Mouse (Mus musculus): ENCODE data around the gene Heatr9. TPM values are rescaled to one million over a fixed set of nuclear protein-coding genes. Genes with fewer than 3 reads are reported as not detected.

Heatr9 gene
- not detected for total RNA-seq (2023)

GRCm38 (mm10) chr11:83522075-83522474 lies at the start of gene Heatr9:
Gene Heatr9, minus strand, starts transcription at chr11:83522175.

GRCm38 (mm10) chr11:83530360-83530759 lies 8.4 kb upstream of the Heatr9 start, which contains the start of gene Ccl5:
Gene Ccl5, minus strand, starts transcription at chr11:83530518.

GRCm38 (mm10) chr11:83472324-83473234 lies 49.4 kb downstream of the Heatr9 start, which contains the start of gene Taf15:
Gene Taf15, plus strand, starts transcription at chr11:83473086.

GRCm38 (mm10) chr11:83462711-83463244 lies 59.2 kb downstream of the Heatr9 start, which contains the start of gene Mmp28:
Gene Mmp28, minus strand, starts transcription at chr11:83463071.

Other genes starting within 250 kb of the Heatr9 start
- gene Slfn14, start 235.4 kb downstream of the Heatr9 start, total RNA-seq (2023): under 1 TPM; 0.18 to 0.33 TPM
- gene Ap2b1, start 223.2 kb downstream of the Heatr9 start, total RNA-seq (2023): 10 to 100 TPM; 82.6 to 96.0 TPM
- gene Pex12, start 219.6 kb downstream of the Heatr9 start, total RNA-seq (2023): 10 to 100 TPM in 1 of 2 experiments, 1 to 10 TPM in 1; 6.2 to 14.0 TPM
- under 1 TPM; 0.35 TPM for gene Rasl10b, start 113.0 kb downstream of the Heatr9 start, total RNA-seq (2023)
- gene Gas2l2, start 92.7 kb downstream of the Heatr9 start, total RNA-seq (2023): under 1 TPM; 0.13 to 0.20 TPM
- 10 to 100 TPM; 49.2 to 61.8 TPM for gene 1700020L24Rik, start 84.5 kb downstream of the Heatr9 start, total RNA-seq (2023)
- 1 to 10 TPM; 2.5 TPM for gene Mmp28, start 59.1 kb downstream of the Heatr9 start, total RNA-seq (2023)
- gene Taf15, start 49.1 kb downstream of the Heatr9 start, total RNA-seq (2023): 10 to 100 TPM; 74.2 to 85.4 TPM
- gene Ccl5, start 8.3 kb upstream of the Heatr9 start, total RNA-seq (2023): 1 to 10 TPM in 1 of 2 experiments, under 1 TPM in 1; 0.99 to 2.0 TPM
- 100 to 1,000 TPM; 149 to 171 TPM for gene Ccl9, start 56.5 kb upstream of the Heatr9 start, total RNA-seq (2023)
- gene Ccl6, start 70.9 kb upstream of the Heatr9 start, total RNA-seq (2023): 100 to 1,000 TPM; 752 to 851 TPM
- not detected for gene Rpl9-ps1, start 123.4 kb upstream of the Heatr9 start, total RNA-seq (2023)
- 100 to 1,000 TPM in 1 of 2 experiments, 10 to 100 TPM in 1; 88.6 to 122 TPM for gene Ccl3, start 127.2 kb upstream of the Heatr9 start, total RNA-seq (2023)
- gene Ccl4, start 140.4 kb upstream of the Heatr9 start, total RNA-seq (2023): 10 to 100 TPM; 17.5 to 20.5 TPM
- 10 to 100 TPM; 28.0 to 34.8 TPM for gene Wfdc17, start 181.8 kb upstream of the Heatr9 start, total RNA-seq (2023)
- 1 to 10 TPM in 1 of 2 experiments, not detected in 1; 1.5 TPM for gene Wfdc18, start 186.8 kb upstream of the Heatr9 start, total RNA-seq (2023)
- gene Wfdc21, start 224.8 kb upstream of the Heatr9 start, total RNA-seq (2023): 100 to 1,000 TPM; 660 to 716 TPM
- gene Heatr6, start 231.5 kb upstream of the Heatr9 start, total RNA-seq (2023): 10 to 100 TPM; 29.5 to 38.3 TPM

All from neutrophil, adult 83 days (primary cell).